Mouse (Mus musculus): ENCODE results near the gene Foxc1. TPM values are rescaled to one million over a fixed set of nuclear protein-coding genes. Genes with fewer than 3 reads are reported as not detected.
A peak's percentile ranks its signal among the peaks of the same experiment; 100 is the strongest.

The Foxc1 gene
- polyA plus RNA-seq, 2 experiments from 2014 or later = not detected

DNA sequence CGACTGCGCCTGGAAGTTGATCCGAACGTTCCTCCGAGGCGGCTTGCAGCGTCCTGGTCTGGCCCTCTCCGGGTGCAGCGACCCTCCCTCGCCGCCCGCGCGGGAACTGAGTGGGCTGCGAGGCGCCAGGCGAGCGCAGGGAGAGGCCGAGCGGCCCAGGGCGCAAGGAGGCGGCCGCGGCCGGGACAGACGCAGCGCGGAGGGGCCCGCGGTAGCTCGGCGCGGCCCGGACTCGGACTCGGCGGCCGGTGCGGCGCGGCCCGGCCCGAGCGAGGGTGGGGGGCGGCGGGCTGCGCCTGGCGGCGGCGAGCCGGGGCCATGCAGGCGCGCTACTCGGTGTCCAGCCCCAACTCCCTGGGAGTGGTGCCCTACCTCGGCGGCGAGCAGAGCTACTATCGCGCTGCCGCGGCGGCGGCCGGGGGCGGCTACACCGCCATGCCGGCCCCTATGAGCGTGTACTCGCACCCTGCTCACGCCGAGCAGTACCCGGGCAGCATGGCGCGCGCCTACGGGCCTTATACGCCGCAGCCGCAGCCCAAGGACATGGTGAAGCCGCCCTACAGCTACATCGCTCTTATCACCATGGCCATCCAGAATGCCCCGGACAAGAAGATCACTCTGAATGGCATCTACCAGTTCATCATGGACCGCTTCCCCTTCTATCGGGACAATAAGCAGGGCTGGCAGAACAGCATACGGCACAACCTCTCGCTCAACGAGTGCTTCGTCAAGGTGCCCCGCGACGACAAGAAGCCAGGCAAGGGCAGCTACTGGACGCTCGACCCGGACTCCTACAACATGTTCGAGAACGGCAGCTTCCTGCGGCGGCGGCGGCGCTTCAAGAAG is 680 bp downstream of the Foxc1 start:
- no peak for ATAC-seq

DNA sequence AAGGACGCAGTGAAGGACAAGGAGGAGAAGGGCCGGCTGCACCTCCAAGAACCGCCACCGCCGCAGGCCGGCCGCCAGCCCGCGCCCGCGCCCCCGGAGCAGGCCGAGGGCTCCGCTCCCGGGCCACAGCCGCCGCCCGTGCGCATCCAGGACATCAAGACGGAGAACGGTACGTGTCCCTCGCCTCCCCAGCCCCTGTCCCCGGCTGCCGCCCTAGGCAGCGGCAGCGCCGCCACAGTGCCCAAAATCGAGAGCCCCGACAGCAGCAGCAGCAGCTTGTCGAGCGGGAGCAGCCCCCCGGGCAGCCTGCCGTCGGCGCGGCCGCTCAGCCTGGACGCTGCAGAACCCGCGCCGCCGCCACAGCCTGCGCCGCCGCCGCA is 1.3 kb downstream of the Foxc1 start:
- no peak for ATAC-seq

DNA sequence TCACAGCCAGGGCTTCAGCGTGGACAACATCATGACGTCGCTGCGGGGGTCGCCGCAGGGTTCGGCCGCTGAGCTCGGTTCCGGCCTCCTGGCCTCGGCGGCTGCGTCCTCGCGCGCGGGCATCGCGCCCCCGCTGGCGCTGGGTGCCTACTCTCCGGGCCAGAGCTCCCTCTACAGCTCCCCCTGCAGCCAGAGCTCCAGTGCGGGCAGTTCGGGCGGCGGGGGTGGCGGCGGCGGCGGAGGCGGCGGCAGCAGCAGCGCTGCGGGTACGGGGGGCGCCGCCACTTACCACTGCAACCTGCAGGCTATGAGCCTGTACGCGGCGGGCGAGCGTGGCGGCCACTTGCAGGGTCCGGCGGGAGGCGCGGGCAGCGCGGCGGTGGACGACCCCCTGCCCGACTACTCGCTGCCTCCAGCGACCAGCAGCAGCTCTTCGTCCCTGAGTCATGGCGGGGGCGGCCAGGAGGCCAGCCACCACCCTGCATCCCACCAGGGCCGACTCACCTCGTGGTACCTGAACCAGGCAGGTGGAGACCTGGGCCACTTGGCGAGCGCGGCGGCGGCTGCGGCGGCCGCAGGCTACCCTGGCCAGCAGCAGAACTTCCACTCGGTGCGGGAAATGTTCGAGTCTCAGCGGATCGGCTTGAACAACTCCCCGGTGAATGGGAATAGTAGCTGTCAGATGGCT is 1.8 kb downstream of the Foxc1 start:
- ATAC-seq = peak; percentile 36

DNA sequence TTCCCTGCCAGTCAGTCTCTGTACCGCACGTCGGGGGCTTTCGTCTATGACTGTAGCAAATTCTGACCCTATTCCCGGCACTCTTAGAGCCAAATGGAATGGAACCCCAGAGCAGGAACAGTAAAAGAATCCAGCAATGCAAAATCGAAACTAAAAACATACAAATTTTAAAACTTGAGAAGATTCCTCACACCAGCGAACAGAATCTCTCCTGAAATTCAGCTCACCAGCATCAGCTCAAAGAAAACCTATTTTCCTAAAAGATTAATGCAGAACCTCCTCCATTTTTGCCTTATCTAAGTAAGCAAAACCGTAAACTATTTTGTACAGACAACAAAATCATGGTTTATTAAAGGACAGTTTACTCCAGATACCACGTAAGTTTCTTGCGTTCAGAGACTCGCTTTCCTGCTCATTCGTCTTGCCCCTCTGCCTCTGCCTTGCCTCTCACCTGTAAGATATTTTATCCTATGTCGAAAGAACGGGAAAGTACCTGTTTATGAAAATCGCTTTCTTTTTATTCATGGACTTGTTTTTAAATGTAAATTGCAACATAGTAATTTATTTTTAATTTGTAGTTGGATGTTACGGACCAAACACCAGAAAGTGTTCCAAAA is 2.5 kb downstream of the Foxc1 start:
- ATAC-seq = no peak

DNA sequence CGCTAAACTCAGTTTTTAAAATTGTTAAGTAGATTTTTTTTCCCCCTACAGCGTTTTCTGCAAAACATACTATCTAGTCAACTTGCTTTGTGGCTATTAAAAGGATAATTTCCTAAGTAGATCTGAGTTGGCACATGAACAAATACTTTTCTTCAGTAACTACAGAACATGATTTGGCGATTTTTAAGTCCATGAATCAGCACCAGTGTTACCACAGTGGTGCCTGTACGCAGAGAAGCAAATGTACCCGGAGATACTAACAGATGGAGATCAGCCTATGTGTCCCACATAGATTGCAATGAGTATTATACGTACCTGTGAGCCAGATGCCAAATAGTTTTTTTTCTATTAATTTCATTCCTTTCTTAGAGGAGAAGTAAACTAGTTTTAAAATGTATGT is 3.3 kb downstream of the Foxc1 start:
- ATAC-seq = no peak

DNA sequence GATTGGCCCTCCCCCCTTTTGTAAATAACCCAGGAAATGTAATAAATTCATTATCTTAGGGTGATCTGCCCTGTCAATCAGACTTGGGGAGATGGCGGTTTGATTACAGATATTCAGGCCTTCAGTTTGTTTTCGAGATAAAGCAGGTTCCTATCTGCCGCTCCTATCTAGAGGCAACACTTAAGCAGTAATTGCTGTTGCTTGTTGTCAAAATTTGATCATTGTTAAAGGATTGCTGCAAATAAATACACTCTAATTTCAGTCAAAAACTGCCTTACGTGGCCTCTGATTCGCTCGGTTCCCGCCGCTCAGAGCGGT is 3.9 kb downstream of the Foxc1 start:
- ATAC-seq = no peak

DNA sequence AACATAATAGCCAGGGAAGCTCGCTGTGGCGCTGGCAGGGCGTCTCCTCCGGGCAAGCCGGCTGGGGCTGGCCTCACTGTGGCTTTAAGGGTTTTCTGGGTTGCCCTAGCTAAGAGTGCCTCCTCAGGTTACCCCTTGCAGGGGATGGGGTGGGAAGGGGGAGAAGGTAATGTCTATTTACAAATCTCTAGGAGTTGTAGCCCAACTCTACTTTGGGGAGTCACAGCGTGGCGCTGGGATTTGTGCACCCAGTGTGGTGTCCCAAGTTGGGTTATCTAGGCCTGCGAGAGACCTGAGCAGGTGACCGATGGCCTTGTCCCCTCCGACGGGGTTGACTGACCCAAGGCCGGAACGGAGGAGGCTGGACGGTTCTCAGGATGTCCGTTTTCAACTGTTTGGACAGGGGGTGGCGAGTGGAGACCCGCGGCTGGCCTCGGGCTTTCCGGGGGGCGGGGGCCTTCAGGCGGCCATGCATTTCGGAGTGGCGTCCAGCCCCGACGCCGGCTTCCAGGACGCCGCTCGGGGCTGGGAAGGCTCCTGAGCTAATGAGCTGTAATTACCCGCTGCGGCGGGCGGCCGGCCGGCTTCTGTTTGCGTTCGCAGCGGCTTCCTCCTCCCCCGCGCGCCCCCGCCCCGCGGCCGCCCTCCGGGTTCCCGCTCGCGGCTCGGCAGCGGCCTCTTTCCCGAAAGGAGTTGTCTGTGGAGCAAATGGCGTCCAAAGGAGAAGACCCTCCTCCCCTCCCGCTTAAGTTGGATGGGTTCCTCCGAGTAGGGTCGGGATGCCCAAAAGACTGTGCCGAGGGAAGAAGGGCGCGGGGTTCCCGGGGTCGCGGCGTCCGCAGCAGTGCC is 4.5 kb downstream of the Foxc1 start:
- no peak for ATAC-seq

DNA sequence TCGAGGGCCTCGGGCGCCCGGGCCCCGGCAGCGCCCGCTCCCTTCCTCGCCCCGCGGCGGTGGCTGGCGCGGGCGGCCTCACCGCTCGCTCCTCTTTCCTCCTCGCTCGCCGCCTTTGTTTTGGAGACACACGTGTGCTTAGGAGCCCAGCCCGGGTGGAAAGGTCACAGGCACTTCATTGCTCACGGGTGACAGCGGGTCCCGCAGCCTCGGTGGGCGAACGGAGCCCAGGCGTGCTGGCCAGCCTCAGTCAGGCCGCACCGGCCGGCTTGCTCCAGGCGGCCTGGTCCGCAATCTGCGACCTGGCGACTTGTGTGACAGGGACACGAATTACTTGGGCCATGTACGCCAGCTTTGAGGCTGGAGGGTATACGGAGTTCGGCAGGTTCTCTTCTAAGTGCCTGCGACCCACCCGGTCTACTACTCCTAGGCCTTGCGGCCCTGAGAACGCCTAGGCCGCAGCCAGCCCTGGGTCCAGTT is 5.1 kb downstream of the Foxc1 start:
- ATAC-seq = no peak

DNA sequence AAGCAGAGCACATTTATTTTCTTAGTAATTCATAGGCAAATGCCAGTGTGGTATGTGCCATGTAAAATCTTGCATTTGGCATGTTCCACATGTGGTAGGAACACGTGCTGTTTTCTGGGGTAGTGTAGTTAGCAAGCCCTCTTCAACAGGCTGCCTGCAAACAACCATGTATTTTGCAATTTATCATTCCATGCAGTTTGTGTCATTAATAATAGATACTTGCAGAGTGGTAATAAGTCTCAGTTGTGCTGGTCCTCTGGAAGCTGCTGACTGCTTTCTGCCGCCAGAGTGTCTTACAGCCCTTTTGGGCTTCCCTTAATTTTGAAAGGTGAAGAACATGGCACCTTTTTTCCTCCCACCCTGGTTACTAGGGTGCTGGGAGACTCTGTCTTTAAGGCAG is 6.3 kb downstream of the Foxc1 start:
- ATAC-seq = no peak

DNA sequence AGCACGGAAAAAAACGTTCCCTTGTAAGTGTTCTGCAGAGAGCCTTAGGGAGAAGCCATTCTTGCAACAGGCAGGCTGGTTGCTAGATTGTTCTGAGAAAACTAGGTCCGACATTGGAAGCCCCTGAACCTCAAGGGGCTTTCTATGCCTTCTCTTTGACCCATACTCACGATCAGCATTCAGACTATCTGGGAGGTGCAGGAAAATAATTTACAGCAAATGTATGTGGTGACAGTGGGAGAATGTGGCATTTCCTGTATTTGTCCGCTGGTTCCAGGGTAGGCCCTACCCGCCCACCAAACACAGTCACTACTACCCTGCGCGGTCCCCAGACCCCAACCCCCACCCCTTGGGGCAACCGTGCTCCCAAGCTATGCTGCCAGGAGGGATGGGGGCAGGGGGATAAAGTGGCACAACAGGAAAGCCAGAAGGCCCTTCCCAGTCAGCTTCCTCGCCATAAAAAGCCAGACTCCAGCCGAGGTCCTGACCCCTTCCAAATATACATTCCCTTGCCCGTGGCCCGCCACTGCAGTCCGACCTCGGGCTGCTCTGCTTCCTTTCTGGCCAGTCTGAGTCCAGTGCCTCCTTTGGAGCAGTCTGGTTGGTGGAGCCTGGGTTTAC is 9.1 kb downstream of the Foxc1 start:
- no peak for ATAC-seq

DNA sequence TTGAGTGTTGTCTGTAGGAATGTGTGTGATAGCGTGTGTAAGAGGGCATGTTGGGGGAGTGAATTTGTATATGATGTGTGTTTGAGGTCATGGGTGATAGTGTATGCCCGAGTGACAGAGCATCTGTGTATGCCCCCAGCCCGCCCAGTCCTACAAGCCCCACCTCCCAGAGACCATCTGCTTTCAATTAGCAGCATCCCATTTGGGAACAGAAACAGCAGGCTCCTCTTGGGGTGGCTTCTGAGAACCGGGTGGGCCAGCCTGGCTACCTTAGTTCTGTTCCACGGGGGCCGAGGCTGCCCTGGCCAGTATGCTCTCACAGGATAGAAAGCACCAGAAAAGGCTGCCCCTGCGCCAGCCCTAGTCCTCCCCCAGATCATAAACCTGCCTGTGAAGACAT is 11.9 kb downstream of the Foxc1 start:
- no peak for ATAC-seq

DNA sequence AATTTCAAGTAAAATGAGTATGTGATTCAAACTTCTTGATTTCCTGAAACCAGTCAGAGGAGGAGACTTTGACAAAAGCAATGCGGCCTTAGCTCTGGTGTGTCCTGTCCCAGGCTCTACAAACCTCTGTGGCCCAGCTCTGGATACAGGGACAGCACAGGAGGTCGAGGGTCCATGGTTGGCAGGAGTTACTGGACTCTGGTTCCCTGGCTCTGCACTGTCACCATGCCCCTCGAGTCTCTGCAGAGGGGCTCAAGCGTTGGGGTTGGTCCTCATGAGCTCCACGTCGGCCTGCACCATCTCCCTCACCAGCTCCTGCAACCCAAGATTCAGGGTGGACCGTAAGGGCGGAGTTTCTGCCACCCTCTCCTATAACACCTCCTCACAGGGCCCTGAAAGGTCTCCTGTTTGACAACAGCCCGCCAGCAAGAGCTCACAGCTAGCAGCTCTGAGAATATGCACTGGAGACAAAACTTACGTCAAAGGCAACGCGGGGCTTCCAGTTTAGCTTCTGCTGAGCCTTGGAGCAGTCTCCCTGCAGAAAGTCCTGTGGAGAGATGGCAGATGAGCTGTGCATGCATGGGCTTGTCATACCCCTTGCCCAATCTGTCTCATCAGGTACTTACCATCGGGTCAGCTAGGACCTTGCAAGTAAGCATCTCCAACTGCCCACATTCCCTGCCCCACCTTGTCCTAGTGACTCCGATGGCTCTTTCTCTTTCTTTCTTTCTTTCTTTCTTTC is 13.4 kb downstream of the Foxc1 start:
- ATAC-seq = no peak

DNA sequence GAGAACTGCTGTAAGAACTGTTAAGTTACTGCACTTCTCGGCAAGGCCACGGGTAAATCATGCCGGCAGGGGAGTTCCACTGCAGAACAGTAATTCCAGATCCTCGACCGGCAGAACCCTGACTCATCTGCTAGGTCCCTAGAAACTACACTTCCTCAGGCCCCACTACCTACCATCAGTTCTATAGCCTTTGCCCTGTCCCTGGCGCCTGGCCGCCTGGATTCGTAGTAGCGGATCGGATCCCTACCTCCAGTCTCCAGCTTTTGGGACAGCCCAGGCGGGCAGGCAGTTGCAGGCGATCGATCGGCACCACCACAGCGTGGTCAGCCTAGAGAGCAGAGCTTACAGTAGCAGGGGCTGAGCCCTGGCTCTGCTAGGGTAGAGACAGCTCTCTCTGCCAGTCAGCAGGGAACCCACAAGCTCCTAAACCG is 14.2 kb downstream of the Foxc1 start:
- no peak for ATAC-seq

DNA sequence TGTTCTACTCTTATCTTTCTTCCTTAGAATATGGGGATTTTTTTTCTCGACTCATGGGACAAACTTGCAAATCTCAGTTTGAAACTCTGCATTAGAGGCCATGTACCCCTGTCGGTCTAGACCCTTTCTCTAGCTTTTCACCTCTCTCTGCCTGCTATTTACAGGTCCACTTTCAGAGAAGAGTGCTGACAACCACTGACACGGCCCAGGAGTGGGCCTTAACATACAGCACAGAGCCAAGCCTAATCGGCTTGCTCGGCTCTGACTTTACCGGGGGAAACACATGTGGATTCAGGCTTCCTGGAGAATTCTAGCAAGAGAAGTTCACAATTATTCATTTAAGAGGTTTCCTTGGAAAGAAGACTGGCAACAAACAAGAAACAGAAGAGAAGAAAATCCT is 14.6 kb downstream of the Foxc1 start:
- ATAC-seq = no peak

DNA sequence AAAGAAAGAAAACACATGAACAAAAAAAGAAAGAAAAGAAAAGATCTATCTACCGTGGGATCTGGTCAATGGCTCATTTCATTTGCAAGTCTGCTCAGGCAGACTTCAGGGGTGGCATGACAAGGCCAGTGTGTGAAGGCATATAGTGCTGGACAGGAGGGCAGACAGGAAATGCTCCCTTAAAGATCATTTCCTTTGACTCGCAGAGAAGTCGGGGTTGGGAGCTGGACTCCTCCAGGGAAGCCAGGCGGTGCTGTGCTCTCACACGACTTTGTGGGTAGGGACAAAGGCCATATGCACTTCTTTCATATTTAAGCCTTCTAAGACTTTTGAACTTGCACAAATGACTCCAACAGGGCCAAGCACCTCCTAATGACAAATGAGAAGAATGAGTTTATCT is 16.9 kb downstream of the Foxc1 start:
- no peak for ATAC-seq

DNA sequence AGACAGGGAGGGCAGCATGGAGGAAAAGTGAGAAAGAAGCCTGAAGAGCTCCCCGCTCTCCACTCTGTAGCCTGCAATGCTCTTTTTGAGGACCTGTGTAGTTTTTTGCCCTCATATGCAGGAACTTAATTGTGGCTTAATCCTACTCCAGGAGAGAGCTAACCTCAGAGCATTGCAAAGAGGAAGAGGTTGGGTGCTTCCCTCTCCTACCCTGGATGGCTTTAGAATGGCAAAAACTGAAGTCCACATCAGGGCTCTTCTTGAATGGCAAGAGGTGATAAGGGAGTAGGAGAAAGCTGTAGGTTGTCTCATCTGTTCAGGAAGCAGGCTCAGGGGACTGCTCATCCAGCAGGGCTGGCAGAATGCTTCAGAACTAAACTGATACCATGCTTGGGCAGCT is 18.7 kb downstream of the Foxc1 start:
- ATAC-seq = no peak

DNA sequence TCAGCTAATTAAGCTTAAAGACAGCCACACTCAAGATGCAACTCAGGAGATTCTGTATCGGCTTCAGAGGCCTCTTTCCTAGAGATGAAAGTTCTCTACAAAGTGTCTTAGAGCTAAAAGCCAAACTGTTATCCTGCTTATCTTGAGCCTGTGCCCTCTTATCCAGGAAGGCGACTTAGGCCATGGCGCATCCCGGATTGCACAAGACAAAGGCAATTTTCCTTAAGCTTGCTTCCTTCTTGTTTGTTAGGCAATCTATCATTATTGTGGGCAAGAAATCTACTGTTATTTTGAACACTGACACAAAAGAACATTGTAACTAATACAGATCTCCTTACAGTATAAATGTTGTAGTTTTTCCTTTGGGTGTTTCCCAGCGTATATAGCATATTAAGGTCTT is 20.7 kb downstream of the Foxc1 start:
- no peak for ATAC-seq

DNA sequence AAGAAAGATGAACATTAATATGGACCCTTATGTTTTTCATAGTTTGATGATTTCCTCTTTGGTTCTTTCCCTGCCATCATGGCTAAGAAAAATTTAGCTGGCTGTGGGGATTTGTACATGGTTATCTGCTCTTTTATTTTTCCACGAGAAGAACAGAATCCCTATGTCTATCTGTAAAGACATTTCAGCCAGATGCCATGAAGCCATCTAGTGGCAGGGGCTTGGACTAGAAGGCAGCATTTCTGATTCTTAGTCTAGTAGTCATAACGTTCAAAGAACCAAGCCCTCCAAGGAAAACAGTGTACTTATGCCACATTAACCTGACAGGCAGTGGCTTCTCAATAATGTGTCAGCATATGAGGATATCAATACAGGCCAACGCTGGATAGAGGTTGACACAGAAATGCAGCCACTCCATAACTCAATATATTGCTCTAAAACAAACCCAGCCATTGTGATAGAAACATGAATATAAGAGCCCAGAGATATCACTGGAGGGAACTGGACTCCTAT is 21.4 kb downstream of the Foxc1 start:
- no peak for ATAC-seq

DNA sequence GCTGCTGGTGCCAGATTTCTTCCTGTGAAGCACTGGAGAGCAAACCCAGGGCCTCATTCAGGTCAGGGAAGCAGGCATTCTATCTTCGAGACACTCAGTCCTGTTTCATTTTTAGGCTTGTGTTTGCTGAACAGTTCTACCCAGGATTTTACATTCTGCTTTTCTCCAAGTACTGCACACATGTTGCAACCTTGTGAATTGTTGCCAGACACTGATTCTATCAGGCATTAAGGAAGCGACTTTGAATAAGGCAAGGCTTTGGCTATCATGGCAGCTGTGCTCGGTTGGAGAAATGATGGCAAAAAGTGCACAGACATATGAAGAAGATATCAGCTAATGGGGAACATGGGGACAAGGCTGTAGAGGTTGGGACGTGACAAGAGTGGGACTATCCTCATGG is 22.0 kb downstream of the Foxc1 start:
- ATAC-seq = no peak

DNA sequence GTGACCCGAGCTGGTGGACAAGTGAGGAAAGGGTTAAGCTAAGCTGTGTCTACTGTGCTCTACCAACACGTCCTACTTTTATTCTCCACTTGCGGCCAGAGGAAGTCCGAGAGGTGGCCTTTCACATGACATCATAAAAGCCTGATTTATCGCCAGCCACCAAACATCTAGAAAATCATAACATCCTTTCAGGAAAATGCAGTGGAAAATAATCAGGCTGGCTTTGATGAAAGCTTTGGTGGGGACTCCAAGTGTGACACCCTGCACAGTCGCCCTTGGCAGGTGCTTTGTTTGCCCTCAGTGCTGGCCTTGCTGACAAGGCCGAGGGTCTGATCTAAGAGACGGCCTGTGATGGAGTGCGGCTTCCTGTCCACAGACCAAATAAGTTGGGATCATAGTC is 23.9 kb downstream of the Foxc1 start:
- ATAC-seq = no peak

DNA sequence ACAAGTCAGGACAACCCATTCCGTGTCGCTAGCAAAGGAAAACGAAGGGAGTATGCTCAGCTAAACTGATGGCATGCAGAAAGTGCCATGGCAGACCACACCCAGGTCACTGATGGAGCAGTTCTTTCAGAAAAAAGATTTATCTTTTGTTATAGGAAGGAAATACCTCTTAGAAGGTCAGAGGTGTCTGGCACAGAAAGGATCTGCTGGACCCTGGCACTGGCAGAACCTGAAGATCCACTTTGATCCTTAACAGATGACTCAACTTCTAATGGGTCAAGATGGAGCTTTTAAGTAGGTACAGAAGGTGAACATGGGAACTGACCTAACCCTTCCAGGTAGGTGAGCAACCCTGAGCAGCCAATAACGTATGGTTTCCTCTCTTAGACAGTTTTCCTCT is 29.4 kb downstream of the Foxc1 start:
- ATAC-seq = no peak
